Mouse (Mus musculus) erythroid progenitor cell, adult 5-6 weeks (primary cell): ENCODE results near the gene Tbccd1. TPM values are rescaled to one million over a fixed set of nuclear protein-coding genes. Genes with fewer than 3 reads are reported as not detected.
"Not testable (repeated sequence)": the region's sequence is repeated elsewhere in the genome, so short reads cannot be mapped to it uniquely, and the experiment has no call there.

Experiments used
- ATAC-seq: replicated peaks from 2 replicates; pipeline ENCODE4 v1.8.0; 2016; ENCODE audit warnings: moderate number of reproducible peaks, mild to moderate bottlenecking, moderate TSS enrichment, inconsistent platforms; ENCODE audit not compliant: poor library complexity, low FRiP score, severe bottlenecking
- total RNA-seq, 2 experiments: library from RNA; stranded (forward) in 1 of 2; stranded (reverse) in 1 of 2; fragments of 150-400 nt in 1 of 2; fragments of 186-747, 209-891 nt in 1 of 2; gene quantifications; 2 replicates each; pipeline versions ENCODE4 v1.2.3 to v1.2.4; 2015 to 2017; ENCODE audit warnings: low replicate concordance in 2 of 2

Gene Tbccd1
- total RNA-seq, 2 experiments from 2014 or later, result 90.5 to 105 TPM

DNA sequence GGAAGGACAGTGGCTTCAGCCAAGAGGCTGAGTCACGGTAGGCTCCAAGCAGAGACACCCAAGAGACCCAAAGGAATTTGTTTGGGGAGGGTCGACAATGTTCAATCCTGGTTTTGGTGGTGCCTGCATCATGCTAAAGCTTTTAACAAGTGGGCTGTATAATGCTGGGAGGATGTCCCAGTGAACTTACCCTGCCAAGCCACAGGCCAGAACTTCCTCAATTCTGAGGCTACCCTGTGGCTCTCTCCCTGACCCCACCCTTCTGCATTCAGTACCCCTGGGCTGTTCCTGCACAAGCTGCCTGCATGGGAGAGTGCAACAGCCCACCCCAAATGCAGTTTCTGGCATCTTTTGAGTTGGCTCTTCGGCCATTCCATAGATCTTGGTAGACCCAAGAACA, 58.9 kb downstream of the Tbccd1 start:
- ATAC-seq, result no peak

DNA sequence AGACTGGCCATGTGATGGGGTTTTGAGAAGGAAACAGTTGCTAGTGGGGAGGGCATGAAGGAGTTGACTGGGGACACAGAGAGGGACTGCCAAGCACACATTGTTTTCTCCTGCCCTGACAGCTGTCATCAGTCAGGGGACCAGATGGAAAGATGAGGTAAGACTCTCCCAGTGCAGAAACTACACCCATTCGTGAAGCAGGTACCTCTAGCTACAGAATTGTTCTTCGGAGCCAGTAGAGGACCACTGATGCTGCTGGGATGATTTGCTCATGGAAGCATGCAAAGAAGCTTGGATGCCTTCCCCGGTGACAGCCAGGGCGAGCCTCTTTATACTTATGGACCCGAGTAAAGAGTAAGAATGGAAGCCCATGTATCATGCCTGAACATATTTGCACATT, 59.9 kb downstream of the Tbccd1 start:
- ATAC-seq, result no peak

DNA sequence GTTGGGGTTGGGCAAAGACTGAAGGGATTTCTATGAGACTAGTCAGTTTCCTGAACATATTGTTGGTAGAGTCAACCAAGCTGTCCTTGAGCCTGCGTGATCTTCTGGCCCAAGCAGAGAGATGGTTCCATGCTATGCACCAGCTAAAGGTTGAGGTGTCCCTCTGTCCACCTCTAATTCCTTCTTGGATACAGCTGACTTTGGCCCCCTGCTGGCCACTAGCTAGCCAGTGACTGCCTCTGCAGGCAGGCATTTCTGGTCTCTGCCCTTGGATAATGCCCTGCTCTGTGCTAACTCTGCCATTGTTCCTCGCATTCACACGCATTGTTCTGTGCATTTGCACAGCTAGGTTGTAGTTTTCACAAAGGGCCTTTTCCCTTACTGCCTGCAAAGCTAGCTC, 62.0 kb downstream of the Tbccd1 start:
- no peak for ATAC-seq

DNA sequence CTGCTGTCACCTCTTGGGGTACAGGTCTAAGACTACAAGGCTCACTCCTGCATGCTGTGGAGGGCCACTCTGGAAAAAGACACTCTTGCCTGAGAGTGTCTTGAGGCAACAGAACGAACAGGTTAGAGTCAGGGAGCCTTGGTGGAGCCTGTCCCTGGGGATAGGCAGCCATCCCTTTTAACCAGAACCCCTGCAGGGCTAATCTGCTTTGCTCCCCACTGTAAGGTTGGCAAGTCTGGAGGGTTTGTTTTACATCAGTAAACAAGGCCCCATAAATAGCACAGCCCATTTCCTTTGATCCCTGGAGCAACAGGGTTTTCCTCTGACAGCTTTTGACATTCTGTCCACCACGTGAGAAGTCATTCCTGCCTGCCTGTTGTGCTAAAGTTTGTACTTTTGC, 66.2 kb downstream of the Tbccd1 start:
- ATAC-seq, result no peak

DNA sequence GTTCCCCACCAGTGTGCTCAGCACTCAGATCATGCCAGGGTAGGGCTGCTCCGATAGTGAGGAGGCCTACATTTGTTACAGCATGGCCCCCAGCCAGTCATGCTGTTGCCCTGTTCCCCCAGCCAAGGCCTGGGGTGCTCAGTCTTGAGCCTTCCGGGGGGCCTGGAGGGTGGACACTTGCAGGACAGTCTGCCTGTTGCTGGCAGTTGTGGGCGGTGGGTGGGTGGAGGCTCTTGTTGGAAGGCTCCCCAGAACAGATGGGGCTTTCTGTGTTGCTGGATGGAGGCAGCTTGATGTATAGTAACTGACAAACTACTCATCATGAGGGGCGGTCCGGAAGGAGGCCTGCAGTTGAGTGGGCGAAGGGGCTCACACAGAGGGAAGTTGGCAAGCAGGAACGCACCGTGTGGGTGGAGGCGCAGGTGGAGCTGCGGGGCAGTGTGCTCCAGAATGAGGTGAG, 67.5 kb downstream of the Tbccd1 start:
- ATAC-seq, result no peak

DNA sequence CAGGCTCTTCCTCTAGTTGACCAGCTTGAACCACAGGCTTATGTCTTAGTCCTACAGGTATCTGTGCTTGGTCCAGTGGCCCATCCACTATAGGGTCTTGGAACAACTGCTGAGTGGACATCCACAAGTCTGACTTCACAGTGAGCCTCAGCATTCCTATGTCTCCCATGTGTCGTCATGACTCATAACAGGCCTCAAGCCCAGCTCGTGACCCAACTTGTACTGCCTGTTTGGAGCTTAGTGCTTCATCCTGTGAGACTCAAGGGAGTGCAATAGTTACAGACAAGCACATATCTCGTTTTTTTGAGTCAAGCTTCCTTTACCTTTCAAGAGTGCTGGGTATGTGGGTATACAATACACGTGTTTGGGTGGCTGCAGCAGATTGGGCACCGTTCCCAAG, 74.8 kb downstream of the Tbccd1 start:
- no peak for ATAC-seq

DNA sequence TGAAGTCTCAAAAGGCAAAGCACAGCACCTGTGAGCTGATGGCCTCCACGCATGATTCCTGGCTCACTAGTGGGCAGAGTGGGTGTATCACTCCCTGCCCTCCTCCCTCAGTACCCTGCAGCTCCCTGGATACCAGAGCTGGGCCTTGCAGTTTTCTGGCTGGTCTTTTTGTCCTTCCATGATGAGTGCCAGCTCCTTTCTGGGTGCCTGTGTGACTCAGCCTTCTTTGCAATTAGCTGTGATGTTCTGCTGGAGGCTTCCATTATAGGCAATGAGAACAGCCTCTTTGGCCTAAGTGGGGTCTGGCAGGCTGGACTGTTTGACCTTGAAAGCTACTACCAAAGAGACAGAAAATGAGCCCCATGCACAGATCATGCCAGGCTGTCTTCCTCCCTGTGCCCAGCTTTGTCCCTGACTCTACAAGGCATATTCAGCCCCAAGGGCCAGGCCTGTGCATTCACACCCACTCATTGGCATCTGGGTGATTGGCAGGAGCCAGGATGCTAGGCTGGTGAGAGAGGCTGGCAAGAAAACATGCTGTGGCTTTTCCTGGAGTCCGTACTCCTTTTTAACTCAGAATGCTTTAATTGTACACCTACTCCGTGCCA, 78.1 kb downstream of the Tbccd1 start:
- ATAC-seq, result no peak

DNA sequence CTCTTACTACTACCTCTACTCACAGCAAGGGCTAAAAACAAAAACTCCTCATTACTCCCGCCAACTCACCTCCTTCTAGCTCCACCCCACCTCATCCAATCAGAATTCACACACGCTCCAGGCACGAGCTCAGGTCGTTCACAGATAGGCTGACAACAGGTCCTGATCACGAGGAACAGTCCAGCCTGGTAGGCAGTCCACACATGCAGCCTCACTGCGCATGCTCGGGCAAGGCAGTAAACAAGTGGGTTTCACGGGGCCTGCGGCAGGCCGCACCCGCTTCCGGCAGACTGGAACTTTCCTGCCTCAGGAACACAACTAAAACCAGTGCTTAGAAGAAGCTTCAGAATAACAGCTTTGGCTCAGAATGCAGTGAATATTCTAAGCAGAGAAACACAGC, 79.2 kb downstream of the Tbccd1 start:
- not testable (repeated sequence) for ATAC-seq

DNA sequence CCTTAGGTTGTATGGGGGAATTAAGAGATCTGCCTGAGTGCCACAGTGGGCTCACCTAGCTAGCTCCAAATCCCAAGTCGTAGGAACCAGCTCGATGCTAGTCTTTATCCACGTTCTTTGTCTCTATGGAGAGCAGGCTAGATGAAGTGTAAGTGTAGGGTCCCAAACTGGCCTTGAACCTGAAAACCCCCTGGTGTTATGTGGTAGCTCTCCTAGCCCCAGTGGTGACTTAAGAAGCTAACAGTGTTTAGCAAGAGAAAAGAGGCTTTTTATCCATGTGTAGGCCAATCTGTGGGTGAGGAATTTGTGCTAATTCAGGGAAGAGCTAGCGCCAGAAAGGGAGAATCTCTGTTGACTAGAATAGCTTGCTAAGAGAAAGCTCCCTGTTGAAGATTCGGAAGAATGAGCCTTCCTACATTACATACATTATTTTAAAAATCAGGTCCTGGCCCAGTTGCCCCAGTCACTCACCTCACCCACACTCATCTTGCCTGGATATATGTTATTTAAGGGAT, 81.9 kb downstream of the Tbccd1 start:
- no peak for ATAC-seq

DNA sequence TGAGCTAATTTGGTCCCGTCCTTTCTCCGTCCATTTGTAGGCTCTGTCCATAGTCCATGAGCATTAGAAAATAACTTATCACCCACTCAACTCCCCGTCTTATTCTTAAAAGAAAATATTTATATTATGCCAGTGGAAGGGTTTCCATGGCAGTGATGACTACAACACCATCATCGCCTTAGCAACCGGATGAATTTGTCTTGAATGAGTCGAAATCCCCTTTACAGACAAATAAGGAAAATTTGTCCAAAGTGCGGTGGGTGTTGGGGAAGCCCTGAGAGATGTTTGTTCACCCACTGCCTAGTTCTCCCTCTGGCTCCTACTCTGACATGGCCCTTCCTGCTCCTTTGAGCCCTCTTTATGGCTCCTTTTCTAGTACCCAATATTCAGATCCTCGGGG, 88.8 kb downstream of the Tbccd1 start:
- no peak for ATAC-seq

DNA sequence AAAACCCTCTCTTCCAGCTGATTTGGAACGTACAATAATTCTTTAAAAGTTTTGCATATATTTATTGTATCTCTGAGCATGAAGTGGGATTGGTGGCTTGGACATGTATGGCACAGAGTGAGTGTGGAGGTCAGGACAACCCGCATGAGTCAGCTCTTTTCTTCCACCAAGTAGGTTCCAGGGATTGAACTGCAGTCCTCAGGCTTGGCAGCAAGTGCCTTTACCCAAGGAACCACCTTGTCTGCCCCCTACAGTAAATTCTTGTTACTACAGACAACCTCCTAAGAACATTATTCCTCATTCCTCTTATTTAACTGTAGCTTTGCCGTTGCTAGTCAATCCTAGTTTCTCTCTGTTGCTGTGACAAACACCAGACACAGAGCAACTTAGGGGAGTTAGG, 90.1 kb downstream of the Tbccd1 start:
- ATAC-seq, result no peak

DNA sequence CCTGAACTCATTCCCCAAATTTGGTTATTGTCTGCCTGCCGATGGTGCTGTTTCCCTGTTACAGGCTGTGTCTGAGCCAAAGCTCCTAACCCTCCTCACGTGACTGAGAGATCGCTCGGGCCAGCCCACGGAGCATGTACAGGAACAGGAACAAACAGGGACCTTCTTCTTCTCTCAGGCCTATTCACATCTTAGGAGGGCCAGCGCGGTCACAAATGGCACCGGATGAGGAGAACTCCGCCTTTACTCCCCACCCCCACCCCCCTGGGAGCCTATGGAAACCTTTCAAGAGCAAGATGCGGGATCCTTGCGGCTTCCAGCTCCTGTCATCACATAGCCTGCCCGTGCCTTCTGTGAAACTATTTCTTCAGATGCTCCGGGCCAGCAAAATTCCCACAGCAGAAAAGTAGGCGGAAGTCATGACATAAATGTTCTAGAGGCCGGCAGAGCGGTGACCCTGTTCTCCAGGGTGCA, 90.7 kb downstream of the Tbccd1 start:
- ATAC-seq, result no peak

DNA sequence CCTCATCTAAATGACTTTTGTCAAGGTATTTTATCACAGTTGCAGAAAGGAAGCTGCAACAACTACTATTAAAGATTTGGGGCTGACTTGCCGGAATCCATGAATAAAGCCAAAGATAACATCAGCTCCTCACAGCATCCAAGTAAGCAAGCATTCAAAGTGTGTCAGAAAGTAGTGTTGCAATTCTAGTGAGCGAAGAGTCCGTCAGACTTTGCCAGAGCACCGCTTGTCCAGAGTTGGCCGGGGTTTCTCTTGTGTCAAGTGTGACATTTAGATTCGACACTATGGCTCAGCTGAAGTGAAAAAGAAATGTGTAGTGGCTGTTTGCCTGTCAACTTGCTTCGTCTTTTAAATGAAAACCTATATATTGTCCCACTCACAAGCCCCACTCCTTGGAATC, 91.9 kb downstream of the Tbccd1 start:
- no peak for ATAC-seq

Other genes with a start within 250 kb of the Tbccd1 start
- 4.0 and 6.7 TPM in 2 replicates for gene Dgkg, start 200.4 kb downstream of the Tbccd1 start, total RNA-seq (2015; ENCODE audit: low replicate concordance)
- gene Dgkg, start 200.4 kb downstream of the Tbccd1 start, total RNA-seq (2017; ENCODE audit: low replicate concordance), result 1.5 and 4.0 TPM in 2 replicates
- not detected in 2 replicates for gene Crygs, start 46.1 kb downstream of the Tbccd1 start, total RNA-seq (2015; ENCODE audit: low replicate concordance)
- not detected in 2 replicates for gene Crygs, start 46.1 kb downstream of the Tbccd1 start, total RNA-seq (2017; ENCODE audit: low replicate concordance)
- 91.4 and 105 TPM in 2 replicates for gene Dnajb11, start 176 bp upstream of the Tbccd1 start, total RNA-seq (2015; ENCODE audit: low replicate concordance)
- 118 and 144 TPM in 2 replicates for gene Dnajb11, start 176 bp upstream of the Tbccd1 start, total RNA-seq (2017; ENCODE audit: low replicate concordance)
- gene Ahsg, start 33.6 kb upstream of the Tbccd1 start, total RNA-seq (2015; ENCODE audit: low replicate concordance), result not detected in 2 replicates
- gene Ahsg, start 33.6 kb upstream of the Tbccd1 start, total RNA-seq (2017; ENCODE audit: low replicate concordance), result not detected in 2 replicates
- gene Fetub, start 60.7 kb upstream of the Tbccd1 start, total RNA-seq (2015; ENCODE audit: low replicate concordance), result not detected in 2 replicates
- not detected in 2 replicates for gene Fetub, start 60.7 kb upstream of the Tbccd1 start, total RNA-seq (2017; ENCODE audit: low replicate concordance)
- not detected in 2 replicates for gene Hrg, start 93.4 kb upstream of the Tbccd1 start, total RNA-seq (2015; ENCODE audit: low replicate concordance)
- gene Hrg, start 93.4 kb upstream of the Tbccd1 start, total RNA-seq (2017; ENCODE audit: low replicate concordance), result not detected in 2 replicates
- gene Kng2, start 171.8 kb upstream of the Tbccd1 start, total RNA-seq (2015; ENCODE audit: low replicate concordance), result not detected in 2 replicates
- gene Kng2, start 171.8 kb upstream of the Tbccd1 start, total RNA-seq (2017; ENCODE audit: low replicate concordance), result 2.6 TPM in 1 of 2 replicates, not detected in the other
- 0.72 and 3.4 TPM in 2 replicates for gene Kng1, start 200.2 kb upstream of the Tbccd1 start, total RNA-seq (2015; ENCODE audit: low replicate concordance)
- gene Kng1, start 200.2 kb upstream of the Tbccd1 start, total RNA-seq (2017; ENCODE audit: low replicate concordance), result not detected in 2 replicates
- gene Eif4a2, start 249.8 kb upstream of the Tbccd1 start, total RNA-seq (2015; ENCODE audit: low replicate concordance), result 140 and 151 TPM in 2 replicates
- 189 and 232 TPM in 2 replicates for gene Eif4a2, start 249.8 kb upstream of the Tbccd1 start, total RNA-seq (2017; ENCODE audit: low replicate concordance)